Mouse (Mus musculus) olfactory bulb, adult 2 months (tissue): ENCODE results near the gene Plekhf1.

ENCODE experiments used
- CTCF ChIP-seq: fragments of 200-500 bp; IDR thresholded peaks from 2 replicates; pipeline ENCODE4 v1.5.1; 2012; ENCODE audit warnings: low read depth, mild to moderate bottlenecking, low read length, moderate library complexity; ENCODE audit not compliant: insufficient read depth
- POLR2A ChIP-seq: fragments of 200-500 bp; IDR thresholded peaks from 2 replicates; pipeline ENCODE4 v1.6.1; 2012; ENCODE audit warnings: mild to moderate bottlenecking, low read depth, low read length, moderate library complexity; ENCODE audit not compliant: insufficient read depth

DNA sequence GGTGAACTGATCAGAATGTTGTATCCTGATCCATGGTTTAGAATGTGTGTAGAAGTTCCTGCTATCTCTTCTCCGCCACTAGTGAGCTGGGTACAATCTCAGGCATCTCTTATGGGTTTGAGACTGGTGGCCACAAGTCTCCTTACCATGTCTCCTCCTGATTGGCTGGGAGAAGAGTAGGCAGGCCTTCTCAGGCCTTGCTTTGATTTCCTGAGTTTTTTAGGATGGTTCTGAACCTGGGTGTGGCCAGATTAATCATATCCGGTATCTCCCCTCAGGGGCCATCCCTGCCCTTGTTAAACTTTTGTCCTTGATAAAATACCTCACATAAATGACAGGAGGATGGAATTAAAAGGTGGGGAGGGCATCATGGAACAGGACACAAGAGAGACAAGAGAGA lies 31.8 kb upstream of the Plekhf1 start:
- no peak for TF ChIP-seq CTCF
- no peak for TF ChIP-seq POLR2A
